Mouse (Mus musculus) ovary, postnatal 10 days (tissue): ENCODE results near the gene Mia.

ENCODE experiments used
- DNase-seq: peaks from one replicate; pipeline ENCODE4 v3.0.0; 2022; ENCODE audit warnings: low spot score

Mia gene

DNA sequence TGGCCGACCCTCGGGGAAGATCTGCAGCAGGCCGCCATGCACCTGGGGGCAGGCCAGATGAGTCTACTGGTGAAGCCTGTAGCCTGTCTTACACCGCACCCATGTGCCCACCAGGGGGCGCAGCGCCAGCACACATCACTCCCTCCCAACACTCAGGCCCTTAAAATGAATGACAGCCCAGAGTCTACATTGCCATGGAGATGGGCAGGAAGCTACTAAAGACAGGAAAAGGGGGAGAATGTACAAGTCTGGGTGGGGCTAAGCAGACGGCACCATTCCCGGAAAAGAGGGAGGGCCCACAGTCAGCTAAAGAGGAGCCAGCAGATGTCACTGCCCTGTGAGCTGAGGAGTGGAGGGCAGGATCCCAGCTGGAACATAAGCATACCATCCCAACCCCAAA lies 21.1 kb downstream of the Mia start:
- DNase-seq, result peak; percentile 44

DNA sequence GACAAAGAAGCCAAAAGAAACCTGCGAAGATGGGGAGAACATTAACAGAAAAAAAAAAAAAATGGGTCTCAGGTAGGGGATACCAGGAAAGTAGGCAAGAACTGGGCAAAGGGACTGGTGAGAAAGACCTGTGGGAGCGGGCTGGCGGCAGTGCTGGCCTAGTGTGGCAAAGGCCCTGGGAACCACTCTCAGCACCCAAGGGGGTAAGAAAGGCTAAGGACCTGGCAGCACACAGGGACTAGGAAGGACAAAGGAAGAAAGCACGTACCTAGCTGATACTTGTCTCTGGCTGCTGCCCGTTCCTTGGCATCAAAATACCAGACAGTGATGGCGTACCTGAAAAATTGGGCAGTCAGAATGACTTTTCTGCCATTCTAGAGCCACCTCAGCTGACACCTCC lies 21.7 kb downstream of the Mia start:
- no peak for DNase-seq

DNA sequence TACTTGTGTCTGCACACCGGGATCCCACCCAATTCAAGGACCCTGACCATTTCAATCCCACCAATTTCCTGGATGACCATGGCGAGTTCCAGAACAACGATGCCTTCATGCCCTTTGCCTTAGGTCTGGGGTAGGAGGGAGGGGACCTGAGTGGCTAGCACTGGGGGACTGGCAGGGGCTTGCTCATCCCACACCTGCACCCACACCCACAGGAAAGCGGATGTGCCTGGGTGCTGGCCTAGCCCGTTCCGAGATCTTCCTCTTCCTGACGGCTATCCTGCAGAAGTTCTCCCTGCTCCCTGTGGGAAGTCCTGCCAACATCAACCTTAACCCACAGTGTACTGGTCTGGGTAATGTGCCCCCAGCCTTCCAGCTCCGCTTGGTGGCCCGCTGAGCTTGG lies 22.8 kb downstream of the Mia start:
- DNase-seq, result no peak

DNA sequence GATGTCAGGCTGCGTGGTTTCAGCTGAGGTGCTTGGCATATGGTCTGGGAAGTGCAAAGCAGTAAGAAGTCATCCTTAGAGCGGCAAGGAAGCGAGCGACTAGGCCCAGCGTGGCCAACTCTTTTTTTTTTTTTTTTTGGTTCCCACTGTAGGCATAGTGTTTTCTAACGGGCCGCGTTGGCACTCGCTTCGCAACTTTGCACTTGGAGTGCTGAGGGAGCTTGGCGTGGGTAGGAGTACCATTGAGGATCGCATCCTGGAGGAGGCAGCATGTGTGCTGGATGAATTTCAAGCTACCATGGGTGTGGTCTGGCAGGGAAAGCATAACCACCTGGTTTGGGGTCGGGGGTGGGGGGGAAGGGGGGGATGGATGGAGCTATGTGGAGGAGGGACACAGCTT lies 25.0 kb downstream of the Mia start:
- DNase-seq, result no peak

DNA sequence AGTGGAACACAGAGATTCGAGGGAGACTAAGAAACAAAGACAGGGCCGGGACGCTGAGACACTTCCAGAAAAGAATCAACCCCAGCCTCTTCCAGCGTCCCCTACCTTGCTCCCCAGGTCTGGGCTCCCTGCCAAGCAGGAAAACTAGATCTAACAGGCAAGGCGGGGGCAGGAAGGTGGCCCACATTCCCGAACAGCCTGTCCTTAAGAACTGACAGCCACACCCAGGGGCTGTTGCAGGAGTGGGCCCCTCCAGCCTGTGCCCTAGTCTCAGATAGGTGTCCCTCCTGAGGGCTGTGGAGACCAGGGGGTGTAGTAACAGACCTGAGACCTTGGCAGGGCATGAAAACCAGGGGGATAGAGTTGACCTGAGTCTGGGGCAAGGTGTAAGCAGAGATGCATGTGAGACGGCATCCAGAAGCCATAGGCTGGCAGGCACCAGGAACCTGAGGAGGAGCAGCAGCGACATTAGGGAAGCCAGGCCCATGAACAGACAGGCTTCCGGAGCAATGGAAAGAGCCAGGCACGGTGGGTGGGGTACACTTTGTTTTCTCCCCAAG lies 27.7 kb downstream of the Mia start, which contains the start of gene Cyp2t4:
Cyp2t4 (plus strand) TSS at position 510 of the 560 bp plus-strand sequence.
- DNase-seq, result no peak

DNA sequence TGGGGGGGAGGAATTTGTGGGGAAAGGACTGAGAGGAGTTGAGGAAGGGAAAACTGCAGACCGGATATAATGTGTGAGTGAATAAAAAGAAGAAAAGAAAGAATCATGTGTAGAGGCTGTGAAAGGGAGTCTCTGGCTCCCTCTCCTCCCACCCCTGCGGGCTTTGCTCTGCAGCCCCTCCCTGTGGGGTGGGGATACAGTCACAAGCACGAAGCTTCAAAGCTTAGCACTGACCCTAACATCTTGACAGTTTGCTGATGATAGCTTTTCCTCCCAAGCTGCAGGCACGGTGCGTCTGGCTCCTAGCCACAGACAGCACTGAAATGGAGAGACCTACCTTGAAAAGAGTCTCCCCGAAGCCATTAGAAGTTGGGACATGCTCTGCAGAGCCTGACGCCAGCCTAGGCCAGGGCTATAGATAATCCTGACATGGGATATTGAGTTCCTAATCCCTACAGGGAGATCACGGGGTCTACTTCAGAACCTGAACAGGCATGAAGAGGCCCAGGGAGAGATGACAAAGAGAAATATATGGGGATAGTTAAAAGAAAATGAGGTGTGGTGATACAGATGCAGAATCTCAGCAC lies 44.5 kb downstream of the Mia start:
- DNase-seq, result no peak

DNA sequence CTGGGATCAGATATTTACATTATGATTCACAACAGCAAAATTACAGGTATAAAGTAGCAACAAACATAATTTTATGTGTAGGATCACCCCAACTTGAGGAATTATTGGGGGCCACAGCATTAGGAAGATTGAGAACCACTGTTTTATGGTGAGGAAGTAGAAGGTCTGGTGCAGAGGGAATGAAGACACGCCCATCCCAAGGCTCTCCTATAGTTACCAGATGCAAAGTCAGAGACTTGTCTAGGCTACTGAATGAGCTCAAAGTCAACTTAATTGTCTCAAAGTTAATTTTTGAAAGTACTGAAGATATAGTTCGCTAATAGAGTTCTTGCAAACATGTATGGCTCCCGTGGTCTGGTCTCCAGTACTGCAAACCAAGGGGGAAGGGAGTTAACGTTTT lies 47.2 kb downstream of the Mia start:
- DNase-seq, result no peak

DNA sequence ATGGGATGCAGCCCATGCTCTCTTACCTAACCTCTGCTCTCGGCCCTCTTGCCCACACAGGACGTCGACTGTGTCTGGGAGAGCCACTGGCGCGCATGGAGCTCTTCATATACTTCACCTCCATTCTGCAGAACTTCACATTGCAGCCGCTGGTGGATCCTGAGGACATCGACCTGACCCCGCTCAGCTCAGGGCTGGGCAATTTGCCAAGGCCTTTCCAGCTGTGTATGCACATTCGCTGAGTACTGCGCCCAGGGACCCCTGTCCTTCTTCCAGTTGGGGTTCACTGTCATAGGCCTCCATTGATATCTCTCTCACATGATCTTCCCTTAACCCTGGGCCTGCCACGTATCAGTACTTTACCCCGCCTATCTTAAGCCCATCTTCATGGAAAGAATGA lies 47.8 kb downstream of the Mia start:
- DNase-seq, result no peak

DNA sequence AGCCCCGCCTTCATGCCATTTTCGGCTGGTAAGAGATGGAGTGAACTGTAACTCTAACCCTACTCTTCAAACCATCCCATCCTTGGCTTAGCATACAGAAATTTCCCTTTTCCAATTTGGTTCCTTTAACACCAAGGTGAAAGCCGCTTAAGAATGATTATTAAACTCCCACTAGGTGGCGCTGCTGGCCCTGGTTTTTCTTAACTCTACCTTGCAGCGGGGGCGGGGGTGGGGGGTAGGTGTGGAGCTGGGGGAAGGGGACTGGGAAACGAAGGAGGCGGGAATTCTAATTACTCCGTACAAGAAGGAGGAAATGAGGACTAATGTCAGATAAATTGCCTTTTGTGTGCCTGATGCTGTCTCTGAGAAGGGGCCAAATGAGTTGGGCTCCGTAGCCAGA lies 48.4 kb downstream of the Mia start:
- DNase-seq, result no peak

DNA sequence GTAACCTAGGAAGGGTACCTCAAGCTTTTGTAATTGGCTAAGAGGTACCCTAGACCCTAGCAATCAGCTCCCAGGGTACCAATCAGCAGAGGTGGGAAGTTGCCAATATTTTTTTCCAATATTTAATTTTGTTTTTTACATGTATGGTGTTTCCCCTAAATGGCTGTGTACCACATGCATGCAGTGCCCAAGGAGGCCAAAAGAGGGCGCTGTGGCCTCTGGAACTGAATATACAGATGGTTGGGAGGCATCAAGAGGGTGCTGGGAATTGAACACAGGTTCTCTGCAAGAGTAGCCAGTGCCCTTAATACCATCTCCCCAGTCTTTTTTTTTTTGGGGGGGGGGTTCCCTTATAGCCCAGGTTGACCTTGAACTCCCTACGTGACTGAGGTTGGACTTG lies 49.6 kb downstream of the Mia start:
- DNase-seq, result no peak

DNA sequence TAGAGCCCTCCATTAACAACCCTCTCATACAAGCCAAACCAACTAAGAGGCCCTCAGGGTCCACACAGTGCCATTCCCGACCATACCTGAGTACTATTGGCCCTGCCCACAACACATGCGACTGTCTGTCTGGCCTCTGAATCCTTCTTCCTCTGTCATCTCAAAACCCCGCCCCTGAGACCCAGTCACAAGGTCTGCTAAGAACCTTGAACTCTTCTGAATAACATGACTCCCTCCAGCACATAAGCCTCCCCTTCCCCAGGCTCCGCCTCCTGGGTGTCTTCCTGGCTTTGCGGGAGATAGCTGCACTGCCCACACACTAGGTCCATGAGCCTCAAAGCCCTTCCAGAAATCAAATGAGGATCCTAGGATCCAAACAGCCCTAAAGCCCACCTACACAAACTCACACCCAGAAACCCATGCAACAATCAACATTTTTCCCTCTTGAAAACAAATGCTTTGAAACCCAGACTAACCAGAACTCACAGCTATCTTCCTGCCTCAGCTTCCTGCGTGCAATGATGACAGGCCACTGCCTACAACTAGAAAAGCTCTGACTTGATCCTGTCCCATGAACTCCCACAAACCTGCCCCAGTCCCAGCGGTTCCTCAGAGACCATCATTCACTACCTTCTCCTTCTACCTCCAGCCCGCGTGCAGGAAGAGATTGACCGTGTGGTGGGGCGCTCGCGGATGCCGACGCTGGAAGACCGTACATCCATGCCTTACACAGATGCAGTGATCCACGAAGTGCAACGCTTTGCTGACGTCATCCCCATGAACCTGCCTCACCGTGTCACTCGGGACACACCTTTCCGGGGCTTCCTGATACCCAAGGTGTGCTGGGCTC lies 50.2 kb downstream of the Mia start:
- DNase-seq, result no peak

DNA sequence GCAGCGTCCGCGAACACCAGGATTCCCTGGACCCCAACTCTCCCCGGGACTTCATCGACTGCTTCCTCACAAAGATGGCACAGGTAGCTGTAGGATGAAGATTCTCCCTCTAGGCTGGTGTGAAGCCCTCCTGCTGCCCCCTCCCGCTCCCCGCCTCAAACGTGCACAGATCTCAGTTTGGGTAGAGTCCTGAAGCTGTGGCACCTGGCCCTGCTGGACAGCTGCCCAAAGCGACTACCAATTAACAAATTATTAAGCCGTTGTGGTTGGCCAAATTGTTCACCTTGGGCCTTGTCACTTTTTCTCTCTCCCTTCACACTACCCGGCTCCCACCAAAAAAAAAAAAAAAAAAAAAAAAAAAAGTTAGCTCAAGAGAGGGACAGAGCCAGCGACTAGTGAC lies 51.1 kb downstream of the Mia start:
- no peak for DNase-seq
